Comparison of ENCODE assay signal across 20 mouse cellular contexts in the genomic region with DNA sequence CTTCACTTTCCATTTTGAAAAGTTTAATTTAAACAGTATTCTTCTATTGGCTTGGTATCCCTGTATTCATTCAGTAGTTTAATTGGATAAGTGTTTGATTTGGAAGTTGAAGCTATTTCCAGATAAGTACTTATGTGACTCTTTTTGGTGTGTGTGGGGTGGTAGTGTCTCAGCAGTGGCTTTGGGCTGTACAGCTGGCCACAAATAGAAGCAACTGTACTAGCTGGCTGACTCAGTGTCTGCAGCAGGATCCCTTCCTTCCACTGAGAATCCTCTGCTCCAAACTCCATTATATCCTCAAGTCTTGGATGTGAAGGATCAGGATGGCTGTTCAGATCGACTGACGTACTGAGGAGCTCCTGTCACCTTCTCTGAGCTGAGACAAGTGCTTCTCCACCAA.
DNase-seq lines count a peak whose midpoint lies in the region; ATAC-seq and TF ChIP-seq lines count a peak whose summit lies in the region.
"Had no signal": no experiment of that assay in that cellular context is flagged by ENCODE, and none has a peak within 500 bp of the region (broad histone marks: within the 10 kb centered on the region; RNA-seq: fewer than 3 reads in every experiment).

No protein-coding gene starts in this region.

- H3K4me2 ChIP-seq in stomach, postnatal 0 days (replicated peaks; ENCODE audit: low read depth), result no peak overlapping the region

- no peak for TF ChIP-seq CTCF in testis, adult 2 months (IDR thresholded peaks at IDR 0.05; ENCODE audit: control insufficient read depth, insufficient read depth, insufficient replicate concordance, low read depth, low read length)
- TF ChIP-seq CTCF in stomach, postnatal 0 days (IDR thresholded peaks at IDR 0.05; ENCODE audit: low read depth), result no peak

- WGBS in stomach, postnatal 0 days, result 93% methylated on average over 2 of the region's 2 CpGs

- H3K36me3 ChIP-seq in testis, adult 2 months (ENCODE audit: control insufficient read depth, insufficient read depth, low read length), result no peaks in the 10 kb centered on the region
- H3K36me3 ChIP-seq in stomach, postnatal 0 days (ENCODE audit: control insufficient read depth, insufficient read depth, low read length), result no peaks in the 10 kb centered on the region

- H3K9ac ChIP-seq in stomach, postnatal 0 days (ENCODE audit: low read length), result no peak overlapping the region

- no peaks in the 10 kb centered on the region for H3K4me1 ChIP-seq in testis, adult 2 months (ENCODE audit: control insufficient read depth, insufficient read depth, low read length)
- no peaks in the 10 kb centered on the region for H3K4me1 ChIP-seq in stomach, postnatal 0 days (replicated peaks; ENCODE audit: control insufficient read depth, insufficient read depth)

- TF ChIP-seq EP300 in stomach, postnatal 0 days (optimal IDR thresholded peaks at IDR 0.05), result no peak

- no peak overlapping the region for H3K27ac ChIP-seq in testis, adult 2 months (ENCODE audit: control insufficient read depth, insufficient read depth, low read depth, low read length)
- no peak overlapping the region for H3K27ac ChIP-seq in stomach, postnatal 0 days (replicated peaks)

- DNase-seq in frontal cortex, postnatal 14 days (ENCODE audit: low spot score in 2 of 2), result no peak
- peak; percentile 3 for DNase-seq in right cerebral cortex, adult 18-20 months
- DNase-seq in right cerebral cortex, postnatal 10 days (ENCODE audit: low spot score in 2 of 2), result no peak
- no peak for DNase-seq in testis, postnatal 10 days (ENCODE audit: low spot score)
- DNase-seq in brain, adult 2 months (ENCODE audit: low read depth, low spot score), result peak; percentile 63
- no peak for DNase-seq in stomach, postnatal 0 days (ENCODE audit: low spot score)
- DNase-seq: adrenal gland, adult 8-10 months; adrenal gland, postnatal 10 days; adrenal gland, postnatal 25 days; B cell, adult 2 months; cerebellum, adult 11 months; cerebellum, adult 11-12 months; cerebellum, adult 18-20 months had no signal

- H3K9me3 ChIP-seq in stomach, postnatal 0 days (ENCODE audit: control insufficient read depth, low read length), result no peaks in the 10 kb centered on the region
- H3K9me3 ChIP-seq: G1E had no signal

- TF ChIP-seq POLR2A in testis, adult 2 months (IDR thresholded peaks at IDR 0.05; ENCODE audit: control insufficient read depth, low read depth, low read length), result no peak

- peak overlapping the region; percentile 39 for H3K4me3 ChIP-seq in testis, adult 2 months (ENCODE audit: control insufficient read depth, low read depth, low read length)
- no peak overlapping the region for H3K4me3 ChIP-seq in stomach, postnatal 0 days (ENCODE audit: low read depth, low read length)

- ATAC-seq in frontal cortex, adult (ENCODE audit: low TSS enrichment), result peak; percentile 64; the same call in 1 of the 2 replicates
- ATAC-seq in stomach, postnatal 0 days (ENCODE audit: low FRiP score, low TSS enrichment), result no peak
- ATAC-seq: activated CD4-positive, CD25-positive, alpha-beta regulatory T cell, adult 4 months; CD4-positive, CD25-positive, alpha-beta regulatory T cell, adult 4 months; Patski had no signal

- H3K27me3 ChIP-seq in testis, adult 2 months (ENCODE audit: control insufficient read depth, insufficient read depth, low read length), result no peaks in the 10 kb centered on the region
- H3K27me3 ChIP-seq in stomach, postnatal 0 days (ENCODE audit: control insufficient read depth, insufficient read depth, low read length), result no peaks in the 10 kb centered on the region
- H3K27me3 ChIP-seq: CH12.LX had no signal

Comparison
In these comparisons a context has a peak if more than half of its experiments do, and no peak if none do; other contexts are left out.
1. DNase-seq: peak in right cerebral cortex, adult 18-20 months (single experiment) and brain, adult 2 months (single experiment); none in frontal cortex, postnatal 14 days (0 of 2), right cerebral cortex, postnatal 10 days (0 of 2), testis, postnatal 10 days (single experiment) and stomach, postnatal 0 days (single experiment).